Mouse (Mus musculus) hindbrain, embryonic 16.5 days (tissue): ENCODE measurements around the gene Nle1. TPM values are rescaled to one million over a fixed set of nuclear protein-coding genes. Genes with fewer than 3 reads are reported as not detected.

Experiments
- ATAC-seq: fragments of 200-750 bp; cut with Nextera tagmentation; 2 replicates; pipeline ENCODE4 v1.8.0; 2017; ENCODE audit warnings: moderate TSS enrichment, moderate library complexity
- H3K27ac ChIP-seq: fragments of 300-500 bp; sonication (generic); 2 replicates; pipeline ENCODE4 v1.5.1; 2014; ENCODE audit warnings: low read depth, mild to moderate bottlenecking, control low read depth, low read length, moderate library complexity
- H3K27me3 ChIP-seq: fragments of 300-500 bp; sonication (generic); replicated peaks from 2 replicates; pipeline ENCODE4 v1.6.1; 2014; ENCODE audit warnings: low read length; ENCODE audit not compliant: control insufficient read depth, insufficient read depth
- H3K36me3 ChIP-seq: fragments of 300-500 bp; sonication (generic); 2 replicates; pipeline ENCODE4 v1.6.1; 2014; ENCODE audit warnings: mild to moderate bottlenecking, low read length, moderate library complexity, mixed read lengths; ENCODE audit not compliant: control insufficient read depth, insufficient read depth
- H3K4me1 ChIP-seq: fragments of 300-500 bp; sonication (generic); 2 replicates; pipeline ENCODE4 v1.6.1; 2014; ENCODE audit warnings: low read depth, low read length; ENCODE audit not compliant: control insufficient read depth, insufficient read depth
- H3K4me2 ChIP-seq: fragments of 300-500 bp; sonication (generic); 2 replicates; pipeline ENCODE4 v1.6.1; 2014; ENCODE audit warnings: mild to moderate bottlenecking, low read length, control low read depth, moderate library complexity
- H3K4me3 ChIP-seq: fragments of 300-500 bp; sonication (generic); 2 replicates; pipeline ENCODE4 v1.5.1; 2014; ENCODE audit warnings: mild to moderate bottlenecking, low read length, control low read depth, moderate library complexity
- H3K9ac ChIP-seq: fragments of 300-500 bp; sonication (generic); 2 replicates; pipeline ENCODE4 v1.6.1; 2014; ENCODE audit warnings: low read depth, mild to moderate bottlenecking, control low read depth, low read length, moderate library complexity
- H3K9me3 ChIP-seq: fragments of 300-500 bp; sonication (generic); 2 replicates; pipeline ENCODE4 v1.6.1; 2014; ENCODE audit warnings: mild to moderate bottlenecking, low read length, moderate library complexity; ENCODE audit not compliant: control insufficient read depth
- WGBS: fragments of 180-500 bp; shearing (Covaris S2); extraction: QIAGEN DNeasy Blood & Tissue Kit; methylation state at CpG from one replicate; pipeline ENCODE4 v1.1.7; 2014; 5-methylcytosine and 5-hydroxymethylcytosine counted together
- polyA plus RNA-seq: library from polyadenylated mRNA; unstranded; fragments of >200 nt; fragmentation: Nextera tagmentation; extraction: Ambion mirVana; gene quantifications from 2 replicates; pipeline ENCODE4 v1.2.1, GENCODE M21; 2015

The Nle1 gene
- polyA plus RNA-seq, 1 experiment from 2014 or later = 30.3 TPM

DNA sequence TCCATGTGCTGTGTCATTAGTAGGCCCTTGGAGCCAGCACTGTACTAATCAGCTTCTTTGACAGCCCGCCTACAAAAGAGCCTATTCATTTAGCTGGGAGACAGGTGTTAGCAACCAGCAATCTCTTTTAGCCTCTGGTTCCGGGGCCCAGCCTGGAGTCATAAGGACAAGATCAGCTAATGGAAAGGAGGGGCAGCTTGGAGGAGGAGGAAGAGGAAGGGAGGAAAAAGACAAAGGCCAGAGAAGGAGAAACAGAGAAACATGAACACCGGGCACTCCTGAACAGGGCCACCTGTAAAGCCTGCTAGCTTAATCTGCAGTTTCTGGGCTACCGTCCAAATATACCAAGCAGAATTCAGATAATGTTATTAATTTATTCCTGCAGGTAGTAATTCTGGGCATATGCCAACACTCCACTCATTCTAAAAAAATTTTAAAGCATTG is 44.7 kb downstream of the Nle1 start:
- H3K4me2 ChIP-seq = no peak overlapping the region
- no peaks in the 10 kb centered on the region for H3K9me3 ChIP-seq
- no peak overlapping the region for H3K9ac ChIP-seq
- H3K36me3 ChIP-seq = no peaks in the 10 kb centered on the region
- no peaks in the 10 kb centered on the region for H3K27me3 ChIP-seq
- WGBS = 47% methylated on average over 4 of the region's 4 CpGs
- ATAC-seq = no peak
- peaks cover 5% of the 10 kb centered on the region for H3K4me1 ChIP-seq
- no peak overlapping the region for H3K4me3 ChIP-seq
- 0 out of 2 replicates have a peak overlapping the region, but pooled peaks have one; percentile 44 for H3K27ac ChIP-seq

DNA sequence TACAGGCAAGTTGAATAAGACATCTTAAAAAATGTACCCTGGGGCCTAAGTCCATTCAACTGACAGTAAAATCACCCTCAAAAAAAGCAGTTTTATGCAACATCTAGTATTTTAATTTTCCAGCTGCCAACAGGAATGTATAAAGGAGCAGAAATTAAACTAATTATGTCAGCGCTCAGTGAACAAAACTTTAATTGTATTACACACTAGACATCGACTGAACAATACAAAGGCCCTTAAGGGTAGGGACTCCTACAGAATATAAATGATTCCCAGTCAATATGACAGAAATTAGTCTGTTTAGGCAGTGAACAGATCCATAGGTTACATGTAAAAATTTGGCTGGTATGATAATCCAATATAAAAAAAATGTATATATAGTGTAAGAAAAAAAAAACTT is 45.2 kb downstream of the Nle1 start:
- Histone ChIP-seq H3K27me3 (no peaks in the 10 kb centered on the region), H3K9me3 (no peaks in the 10 kb centered on the region), H3K36me3 (no peaks in the 10 kb centered on the region), H3K9ac (no peak overlapping the region), H3K4me2 (no peak overlapping the region), H3K4me3 (no peak overlapping the region), H3K27ac (no peak overlapping the region), H3K4me1 (peaks cover 5% of the 10 kb centered on the region)
- no peak for ATAC-seq
- WGBS = 32% methylated on average over 2 of the region's 2 CpGs

DNA sequence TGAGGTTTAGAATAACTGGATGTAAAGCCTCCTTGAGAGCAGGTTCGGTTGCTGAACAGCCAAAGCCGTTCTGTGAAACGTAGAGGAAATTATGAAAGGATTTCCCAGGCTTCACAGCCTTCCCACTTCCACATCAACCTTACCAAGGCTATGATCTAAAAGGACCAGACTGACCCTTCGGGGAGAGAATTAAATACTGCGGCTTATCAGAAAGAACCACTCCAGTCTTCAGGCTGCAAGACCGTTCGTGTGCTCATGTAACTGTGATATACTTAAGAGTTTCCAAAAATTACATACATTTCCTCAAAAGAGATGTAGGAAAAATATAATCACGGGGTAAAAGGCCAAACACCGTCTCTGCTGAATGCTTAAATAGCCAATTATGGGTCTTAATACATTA is 45.6 kb downstream of the Nle1 start:
- Histone ChIP-seq H3K4me3 (no peak overlapping the region), H3K36me3 (no peaks in the 10 kb centered on the region), H3K27ac (no peak overlapping the region), H3K9me3 (no peaks in the 10 kb centered on the region), H3K4me2 (no peak overlapping the region), H3K4me1 (peaks cover 5% of the 10 kb centered on the region), H3K27me3 (no peaks in the 10 kb centered on the region), H3K9ac (no peak overlapping the region)
- WGBS = 66% methylated on average over 9 of the region's 9 CpGs
- no peak for ATAC-seq

DNA sequence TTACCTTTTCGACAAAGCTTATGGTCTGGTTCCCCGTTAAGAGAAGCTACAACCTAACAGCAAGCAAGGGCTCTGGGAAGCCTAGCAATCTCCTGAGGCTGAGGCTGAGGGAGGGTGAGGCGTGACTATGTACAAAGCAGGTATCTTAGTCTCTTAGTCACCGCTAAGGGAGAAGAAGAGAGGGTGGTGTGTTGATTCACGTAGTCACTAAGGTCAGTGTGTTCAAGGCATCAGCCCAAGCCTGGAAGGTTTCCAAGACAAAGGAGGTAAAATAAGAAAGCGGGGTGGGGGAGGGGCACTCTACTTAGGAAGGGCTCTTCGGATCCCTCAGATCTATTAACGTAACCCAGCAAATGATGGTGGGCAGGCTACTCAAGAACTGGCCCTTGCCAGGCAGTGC is 46.7 kb downstream of the Nle1 start:
- Histone ChIP-seq H3K9ac (no peak overlapping the region), H3K4me3 (no peak overlapping the region), H3K9me3 (no peaks in the 10 kb centered on the region), H3K4me1 (peaks cover 5% of the 10 kb centered on the region), H3K27ac (no peak overlapping the region), H3K36me3 (no peaks in the 10 kb centered on the region), H3K27me3 (no peaks in the 10 kb centered on the region), H3K4me2 (no peak overlapping the region)
- no peak for ATAC-seq
- 74% methylated on average over 8 of the region's 8 CpGs for WGBS

DNA sequence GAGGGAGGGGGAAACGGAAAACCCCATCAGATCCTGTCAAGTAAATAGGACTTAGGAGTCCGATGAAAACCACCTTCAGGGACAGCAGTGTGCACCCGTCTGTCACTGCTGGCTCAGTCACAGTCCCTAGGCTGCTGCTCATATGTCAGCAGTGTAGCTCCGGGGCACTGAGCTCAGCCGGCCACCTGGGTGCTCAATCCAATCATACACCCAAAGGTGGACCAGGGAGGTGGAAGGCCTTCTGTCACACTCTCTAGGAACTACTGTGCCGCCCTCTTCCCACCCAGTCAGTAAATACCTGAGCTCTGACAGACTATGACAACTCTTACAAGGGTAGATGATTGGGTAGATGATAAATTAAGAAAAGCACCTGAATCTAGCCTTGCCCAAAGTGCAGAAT is 47.5 kb downstream of the Nle1 start:
- no peak overlapping the region for H3K4me2 ChIP-seq
- peaks cover 8% of the 10 kb centered on the region for H3K4me1 ChIP-seq
- H3K36me3 ChIP-seq = no peaks in the 10 kb centered on the region
- 82% methylated on average over 6 of the region's 6 CpGs for WGBS
- no peak for ATAC-seq
- no peak overlapping the region for H3K9ac ChIP-seq
- H3K27ac ChIP-seq = no peak overlapping the region
- no peaks in the 10 kb centered on the region for H3K9me3 ChIP-seq
- H3K27me3 ChIP-seq = no peaks in the 10 kb centered on the region
- no peak overlapping the region for H3K4me3 ChIP-seq

DNA sequence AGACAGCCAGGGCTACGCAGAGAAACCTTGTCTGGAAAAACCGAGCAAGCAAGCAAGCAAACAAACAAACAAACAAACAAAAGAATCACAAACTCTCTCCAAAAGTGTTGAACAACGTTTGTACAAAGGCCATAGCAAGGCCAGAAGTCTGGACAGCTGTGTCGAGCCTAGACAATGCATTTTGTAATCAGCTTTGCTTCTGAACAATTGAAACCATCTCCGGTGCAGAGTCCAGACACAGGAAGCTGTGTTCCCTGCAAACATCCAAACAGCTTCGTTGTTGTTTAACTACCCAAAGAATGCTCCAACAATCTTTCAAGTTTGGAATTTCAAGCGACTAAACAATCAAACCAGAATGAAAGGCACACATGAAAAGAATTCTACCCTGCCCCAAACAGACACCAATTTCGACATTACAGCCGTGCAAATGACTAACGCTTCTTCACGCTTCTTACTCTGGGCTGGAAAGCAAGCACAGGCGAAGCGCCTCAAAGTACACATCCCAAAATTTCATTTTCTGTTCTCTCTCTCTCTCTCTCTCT is 50.8 kb downstream of the Nle1 start:
- Histone ChIP-seq H3K9ac (no peak overlapping the region), H3K4me3 (no peak overlapping the region), H3K27ac (no peak overlapping the region), H3K27me3 (no peaks in the 10 kb centered on the region), H3K36me3 (no peaks in the 10 kb centered on the region), H3K4me2 (no peak overlapping the region), H3K4me1 (peaks cover 4% of the 10 kb centered on the region; the same call in 1 of the 2 replicates), H3K9me3 (no peaks in the 10 kb centered on the region)
- 74% methylated on average over 13 of the region's 13 CpGs for WGBS
- ATAC-seq = no peak

DNA sequence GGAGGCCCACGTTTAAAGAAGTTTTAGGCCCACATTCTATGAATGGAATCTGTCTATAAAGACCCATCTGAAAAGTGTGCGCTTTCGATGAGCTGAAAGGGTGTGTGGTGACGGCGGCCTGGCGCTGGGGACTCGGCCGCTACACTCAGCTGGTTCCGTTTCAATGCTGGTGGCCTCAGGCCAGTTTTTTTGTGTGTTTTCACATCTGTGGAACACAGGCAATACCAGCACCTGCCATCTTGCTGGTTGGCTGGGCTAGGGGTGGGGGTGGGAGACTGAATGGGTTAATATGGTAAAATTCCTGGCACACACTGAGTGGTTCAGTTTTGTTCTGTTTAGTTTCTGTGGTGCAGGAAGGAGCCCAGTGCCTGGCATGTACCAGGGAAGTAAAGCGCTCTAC is 52.2 kb downstream of the Nle1 start:
- Histone ChIP-seq H3K4me3 (no peak overlapping the region), H3K36me3 (no peaks in the 10 kb centered on the region), H3K9ac (no peak overlapping the region), H3K27me3 (no peaks in the 10 kb centered on the region), H3K4me2 (no peak overlapping the region), H3K27ac (no peak overlapping the region), H3K9me3 (no peaks in the 10 kb centered on the region), H3K4me1 (peaks cover 4% of the 10 kb centered on the region; the same call in 1 of the 2 replicates)
- 46% methylated on average over 10 of the region's 10 CpGs for WGBS
- ATAC-seq = peak; percentile 17; the same call in 1 of the 2 replicates

DNA sequence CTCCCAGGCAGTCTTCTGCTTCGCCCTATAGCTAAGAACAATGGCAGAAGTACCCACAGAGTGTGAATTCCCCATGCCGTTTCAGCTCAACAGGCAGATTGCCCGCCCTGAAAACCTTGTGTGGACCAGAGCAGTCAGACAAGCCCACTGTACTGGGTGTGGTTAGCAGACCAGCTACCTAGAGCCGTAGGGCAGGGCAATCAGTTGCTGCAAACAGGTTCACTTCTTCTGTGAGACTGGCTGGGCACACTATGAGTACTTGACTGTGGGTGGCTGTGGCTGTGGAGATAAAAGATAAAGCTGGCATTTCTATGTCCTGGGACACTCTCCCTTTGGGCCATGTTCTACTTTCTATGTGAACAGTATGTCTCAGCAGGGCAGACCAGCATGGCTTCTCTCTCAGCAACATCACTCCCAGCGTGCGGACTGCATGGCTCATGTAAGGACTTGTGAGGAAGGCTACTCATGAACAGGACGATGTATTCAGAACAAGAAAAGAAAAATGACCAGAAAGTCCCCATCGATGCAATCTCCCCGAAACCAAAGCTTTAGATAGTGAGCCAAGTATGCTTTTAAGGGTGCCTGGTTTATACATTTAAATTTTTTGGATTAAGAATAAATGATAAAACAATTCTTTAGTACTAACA is 52.8 kb downstream of the Nle1 start:
- Histone ChIP-seq H3K4me2 (no peak overlapping the region), H3K4me3 (no peak overlapping the region), H3K9me3 (no peaks in the 10 kb centered on the region), H3K36me3 (no peaks in the 10 kb centered on the region), H3K4me1 (peaks cover 4% of the 10 kb centered on the region; the same call in 1 of the 2 replicates), H3K9ac (no peak overlapping the region), H3K27ac (no peak overlapping the region), H3K27me3 (no peaks in the 10 kb centered on the region)
- ATAC-seq = no peak
- WGBS = 71% methylated on average over 9 of the region's 9 CpGs

DNA sequence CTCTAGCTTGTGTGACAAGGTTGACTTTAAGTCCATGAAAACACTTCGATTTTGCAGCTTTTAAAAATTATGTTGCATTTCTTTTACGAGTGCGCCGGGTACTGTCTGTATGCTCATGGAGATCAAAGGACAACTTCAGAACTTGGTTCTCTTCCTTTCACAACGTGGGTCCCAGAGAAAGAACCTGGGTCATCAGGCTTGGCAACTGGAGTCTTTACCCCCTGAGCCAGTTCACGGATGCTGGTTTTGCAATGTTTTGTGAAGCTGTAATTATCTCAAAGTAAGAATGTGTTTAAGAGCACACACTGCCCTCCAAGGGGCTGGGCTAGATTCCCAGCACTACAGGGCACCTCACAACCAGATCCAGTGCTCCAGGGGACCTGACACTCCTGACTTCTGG is 54.1 kb downstream of the Nle1 start:
- no peak overlapping the region for H3K9ac ChIP-seq
- WGBS = 90% methylated on average over 6 of the region's 6 CpGs
- H3K4me3 ChIP-seq = no peak overlapping the region
- no peak overlapping the region for H3K27ac ChIP-seq
- no peaks in the 10 kb centered on the region for H3K9me3 ChIP-seq
- no peak overlapping the region for H3K4me2 ChIP-seq
- no peaks in the 10 kb centered on the region for H3K36me3 ChIP-seq
- ATAC-seq = no peak
- no peaks in the 10 kb centered on the region for H3K27me3 ChIP-seq
- H3K4me1 ChIP-seq = peaks cover 4% of the 10 kb centered on the region; the same call in 1 of the 2 replicates
